Mouse (Mus musculus) frontal cortex, adult (tissue): ENCODE measurements around the gene Pced1b.

Source experiments
- ATAC-seq: cut with Nextera tagmentation; 2 replicates; pipeline ENCODE4 v1.9.2; 2017; ENCODE audit warnings: mild to moderate bottlenecking, moderate library complexity, mixed read lengths; ENCODE audit not compliant: low TSS enrichment

Pced1b gene

DNA sequence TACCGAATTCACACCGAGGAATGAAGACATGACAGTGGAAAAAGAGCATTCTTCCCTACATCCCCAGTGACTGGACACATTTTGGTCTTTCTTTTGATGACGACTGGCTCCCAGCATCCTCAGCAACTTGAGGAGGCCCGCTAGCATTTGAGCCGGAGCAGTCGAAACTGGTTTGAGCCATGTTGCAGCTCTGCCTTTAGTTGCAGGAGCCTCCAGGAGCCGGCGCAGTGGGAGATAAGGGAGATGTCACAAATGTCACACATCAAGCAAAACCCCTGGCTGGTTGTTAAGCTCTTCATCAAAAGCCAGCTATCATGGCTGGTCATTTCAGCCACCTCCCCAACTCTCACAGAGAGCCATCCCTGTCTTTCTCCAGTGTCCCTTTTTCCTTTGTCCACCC, 157.6 kb downstream of the Pced1b start:
- ATAC-seq: no peak

DNA sequence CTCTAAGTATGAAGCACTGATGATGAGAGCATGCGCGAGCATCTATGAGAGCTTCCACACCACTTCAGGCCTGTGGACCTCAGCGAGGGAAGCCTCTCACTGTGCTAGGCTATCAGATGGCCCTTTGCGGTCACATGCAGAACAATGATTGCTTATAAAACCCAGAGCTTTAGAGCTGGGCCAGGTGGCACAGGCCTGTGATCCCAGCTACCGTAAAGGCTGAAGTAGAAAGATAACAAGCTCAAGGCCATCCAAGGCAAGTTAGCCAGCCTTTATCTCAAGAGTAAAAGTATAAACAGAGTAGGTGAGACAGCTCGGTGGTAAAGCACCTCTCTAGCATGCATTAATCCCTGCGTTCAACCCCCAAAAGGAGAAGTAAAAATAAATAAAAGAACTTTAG, 158.1 kb downstream of the Pced1b start:
- no peak for ATAC-seq

DNA sequence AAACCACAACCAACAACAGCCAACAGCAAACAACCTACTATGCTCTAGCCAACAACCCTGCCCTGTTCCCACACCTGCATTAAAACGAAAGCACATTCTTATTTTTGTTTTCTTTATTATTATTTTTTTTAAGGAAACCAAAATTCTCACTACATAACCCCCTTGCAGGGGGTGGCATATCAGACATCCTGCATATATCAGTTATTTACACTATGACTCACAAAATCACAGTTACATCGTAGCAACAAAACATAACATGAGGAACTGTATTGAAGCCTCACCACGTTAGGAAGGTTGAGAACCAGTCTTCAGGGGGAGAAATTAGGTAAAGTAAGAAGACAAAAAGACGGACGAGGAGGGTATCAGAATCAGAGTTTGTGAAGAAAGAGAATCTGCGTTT, 159.2 kb downstream of the Pced1b start:
- no peak for ATAC-seq

DNA sequence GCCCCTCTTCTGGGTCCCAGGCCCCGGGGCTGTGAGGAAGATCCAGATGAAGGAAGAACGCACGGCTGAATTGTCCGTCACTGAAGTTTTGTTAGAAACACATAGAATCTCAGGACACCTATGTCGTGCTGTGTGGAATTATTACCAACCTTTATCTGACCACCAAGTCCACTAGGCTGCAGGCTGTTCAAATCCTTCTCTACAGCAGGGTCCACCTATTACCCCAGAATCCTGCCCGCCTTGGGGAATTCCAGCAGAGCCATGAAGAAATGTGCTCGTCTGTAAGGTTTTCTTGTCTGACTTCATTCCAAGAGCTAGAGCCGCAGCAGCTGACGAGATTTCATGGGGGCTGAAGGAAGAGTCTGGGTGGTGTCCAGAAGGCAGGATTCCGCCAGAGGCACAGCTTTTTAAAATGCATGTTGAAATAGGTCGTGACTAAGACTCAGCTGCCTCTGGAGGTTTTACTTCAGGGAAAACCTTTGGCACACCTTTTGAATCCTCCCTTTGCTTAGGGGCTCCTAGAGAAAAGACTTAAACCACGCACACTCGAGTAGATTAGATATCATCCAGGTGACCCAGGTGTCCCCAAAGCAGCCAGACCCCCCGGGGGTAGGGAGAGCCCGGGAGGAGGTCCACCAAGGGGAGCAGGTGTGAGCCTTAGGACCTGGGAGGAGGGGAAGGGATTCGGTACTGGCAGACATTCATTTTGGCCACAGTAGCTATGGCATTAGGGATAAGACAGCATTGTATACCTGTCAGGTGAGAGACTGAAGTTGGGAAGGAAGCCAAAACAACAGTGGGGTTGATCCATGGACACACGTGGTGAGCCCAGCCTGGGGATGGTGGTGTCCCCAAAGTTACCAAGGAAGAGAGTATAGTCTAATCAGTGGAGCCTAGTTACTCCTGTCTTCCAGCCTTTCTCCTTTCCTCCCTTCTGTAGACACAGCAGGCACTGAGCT, 160.9 kb downstream of the Pced1b start:
- peak; percentile 96 for ATAC-seq

DNA sequence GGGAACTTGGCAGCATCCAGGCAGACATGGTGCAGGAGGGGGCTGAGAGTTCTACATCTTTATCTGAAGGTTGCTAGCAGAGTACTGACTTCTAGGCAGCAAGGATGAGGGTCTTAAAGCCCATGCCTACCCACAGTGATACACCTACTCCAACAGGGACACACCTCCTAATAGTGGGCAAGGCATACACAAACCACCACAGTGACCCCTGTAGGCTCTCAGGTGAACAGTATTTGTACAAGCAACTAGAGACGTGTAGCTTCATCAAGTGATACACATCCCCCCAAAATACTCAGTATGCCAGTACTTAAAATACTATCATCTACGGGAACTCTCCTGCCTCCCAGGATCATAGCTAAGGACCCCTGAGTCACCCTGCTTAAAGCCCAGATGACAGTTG, 164.2 kb downstream of the Pced1b start:
- ATAC-seq: no peak

DNA sequence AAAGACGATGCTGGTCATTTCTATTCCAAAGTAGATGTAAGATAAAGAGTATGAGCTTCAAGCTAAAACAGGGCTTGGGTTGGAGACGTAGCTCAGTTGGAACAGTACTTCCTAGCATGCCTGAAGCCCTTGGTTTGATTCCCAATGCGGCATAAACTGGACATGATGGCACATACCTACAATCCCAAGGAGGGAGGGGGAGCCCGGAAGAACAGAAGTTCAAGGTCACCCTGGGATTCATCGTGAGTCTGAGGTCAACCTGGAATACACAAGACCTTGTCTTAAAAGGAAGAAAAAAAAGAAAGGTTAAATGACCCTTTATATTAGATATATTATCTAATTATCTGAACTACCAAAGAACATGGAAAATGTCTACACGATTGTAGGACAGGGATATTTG, 164.8 kb downstream of the Pced1b start:
- ATAC-seq: no peak

DNA sequence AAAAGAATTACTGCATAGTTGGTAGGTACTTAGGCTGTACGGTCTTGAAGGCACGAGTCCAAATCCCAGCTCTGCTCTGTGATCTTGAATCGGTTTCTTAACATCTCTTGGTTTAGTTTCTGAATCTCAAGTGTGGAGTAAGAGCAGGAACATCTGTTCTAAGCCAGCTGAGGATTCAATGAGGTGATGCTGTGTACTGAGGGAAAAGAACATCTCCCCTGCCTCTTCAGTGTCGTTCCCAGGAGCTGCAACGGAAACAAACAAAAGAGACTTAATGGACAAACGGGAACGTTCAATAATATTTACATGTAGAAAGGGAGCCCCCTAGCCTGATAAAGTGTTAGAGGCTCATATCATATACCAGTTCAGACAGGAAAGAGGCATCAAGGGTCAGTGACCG, 165.4 kb downstream of the Pced1b start:
- no peak for ATAC-seq

DNA sequence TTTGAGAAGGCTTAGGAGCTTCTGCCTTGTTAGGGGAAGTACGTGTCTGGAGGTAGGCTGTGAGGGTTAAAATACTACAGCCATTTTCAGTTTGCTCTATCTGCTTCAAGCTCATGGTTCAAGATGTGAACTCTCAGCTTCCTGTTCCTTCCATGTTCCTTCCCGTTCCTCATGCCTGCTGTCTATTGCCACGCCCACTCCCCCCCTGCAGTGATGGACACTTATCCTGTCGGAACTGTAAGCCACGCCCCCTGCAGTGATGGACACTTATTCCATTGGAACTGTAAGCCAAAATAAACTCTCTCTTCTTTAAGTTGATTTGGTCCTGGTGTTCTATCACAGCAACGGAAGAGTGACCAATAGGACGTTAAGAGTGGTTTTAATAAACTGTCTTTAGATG, 166.0 kb downstream of the Pced1b start:
- no peak for ATAC-seq

DNA sequence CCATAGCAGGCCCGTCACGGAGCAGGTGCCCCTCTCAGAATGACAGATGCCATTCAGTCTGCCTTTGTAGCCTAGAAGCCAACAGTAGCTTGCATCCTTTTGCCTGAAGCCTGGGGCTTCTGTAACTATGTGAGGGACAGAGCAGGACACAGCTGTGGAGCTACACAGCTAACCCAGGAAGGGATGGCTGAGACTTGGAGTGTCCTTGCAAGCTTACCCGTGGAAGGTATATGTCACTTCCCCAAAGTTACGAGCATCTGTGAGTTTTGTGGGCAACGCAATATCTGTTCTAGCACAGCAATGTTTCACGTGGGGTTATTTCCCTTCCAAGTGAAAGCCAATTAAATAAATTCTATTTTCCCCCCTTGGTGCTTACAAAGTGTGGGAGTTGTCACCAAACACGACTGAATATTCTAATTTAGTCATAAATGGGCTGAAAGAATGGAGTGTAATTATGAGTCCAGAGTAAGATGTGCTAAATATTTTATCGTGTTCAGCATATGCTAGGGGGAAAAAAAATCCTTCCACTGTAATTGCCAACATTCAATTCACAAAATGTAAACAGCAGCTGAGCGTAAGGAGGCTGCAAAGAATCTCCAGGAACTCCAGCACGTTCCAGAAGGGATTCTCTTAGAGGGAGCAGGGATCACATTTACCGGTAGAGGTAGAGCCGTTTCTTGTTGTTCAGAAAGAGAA, 168.0 kb downstream of the Pced1b start:
- peak; percentile 38 for ATAC-seq

DNA sequence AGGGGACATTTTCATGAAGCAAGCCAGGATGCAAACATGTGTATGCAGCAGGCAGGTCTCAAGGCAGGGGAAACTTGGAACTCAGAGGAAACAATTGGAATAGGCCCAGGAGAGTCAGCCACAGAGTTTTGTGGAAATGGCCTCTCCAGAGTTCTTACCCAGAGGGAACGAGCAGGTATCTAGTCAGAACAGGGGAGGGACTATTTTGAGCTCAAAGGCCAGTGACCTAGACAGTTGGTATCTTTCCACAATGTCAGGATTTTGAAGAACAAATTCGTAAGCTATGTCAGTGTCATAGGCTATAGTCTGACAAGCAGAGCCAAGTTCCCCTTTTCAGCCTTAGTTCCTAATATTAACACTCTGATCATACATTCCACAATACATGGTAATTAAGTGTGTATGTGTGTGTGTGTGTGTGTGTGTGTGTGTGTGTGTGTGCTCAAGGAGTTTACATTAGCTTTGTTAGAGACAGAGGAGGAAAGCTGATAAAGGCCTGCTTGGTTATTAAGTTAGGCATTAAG, 168.6 kb downstream of the Pced1b start:
- no peak for ATAC-seq

DNA sequence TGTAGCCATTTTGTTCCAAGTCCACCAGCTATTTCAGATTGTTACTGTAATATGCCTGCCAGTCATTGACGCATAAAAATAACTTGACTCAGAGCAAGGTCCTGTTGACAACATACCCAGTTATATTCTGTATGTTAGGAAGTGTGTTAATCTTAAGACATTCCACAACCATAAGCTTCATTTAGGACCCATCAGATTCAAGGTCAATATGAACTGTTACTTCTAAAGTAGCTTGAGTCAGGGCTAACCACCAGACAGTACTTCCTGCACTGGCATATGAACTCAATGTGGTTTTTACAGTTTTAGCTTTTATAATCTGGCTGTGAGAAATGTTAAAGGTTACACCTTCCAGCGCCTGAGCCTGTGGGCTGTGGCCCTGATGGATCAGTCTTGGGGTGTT, 173.4 kb downstream of the Pced1b start:
- no peak for ATAC-seq

DNA sequence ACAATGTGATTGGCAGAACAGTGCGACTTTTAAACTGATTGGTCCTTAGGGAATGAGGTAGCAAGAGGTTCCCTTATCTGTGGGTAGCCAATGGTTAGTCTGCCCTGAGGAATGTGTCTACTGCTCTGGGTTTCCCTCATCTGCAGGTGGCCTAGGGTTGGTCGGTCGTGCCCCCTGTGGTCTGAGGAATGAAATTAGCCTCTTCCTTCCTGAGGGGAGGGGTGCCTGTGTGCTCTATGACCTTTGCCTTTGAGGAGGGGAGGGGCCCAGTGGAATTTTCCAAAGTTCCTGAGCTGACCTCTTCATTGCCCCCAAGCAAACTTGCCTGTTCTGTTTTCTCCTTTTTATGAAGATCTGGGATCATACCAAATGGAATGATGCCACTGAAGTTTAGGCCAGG, 174.6 kb downstream of the Pced1b start:
- no peak for ATAC-seq

DNA sequence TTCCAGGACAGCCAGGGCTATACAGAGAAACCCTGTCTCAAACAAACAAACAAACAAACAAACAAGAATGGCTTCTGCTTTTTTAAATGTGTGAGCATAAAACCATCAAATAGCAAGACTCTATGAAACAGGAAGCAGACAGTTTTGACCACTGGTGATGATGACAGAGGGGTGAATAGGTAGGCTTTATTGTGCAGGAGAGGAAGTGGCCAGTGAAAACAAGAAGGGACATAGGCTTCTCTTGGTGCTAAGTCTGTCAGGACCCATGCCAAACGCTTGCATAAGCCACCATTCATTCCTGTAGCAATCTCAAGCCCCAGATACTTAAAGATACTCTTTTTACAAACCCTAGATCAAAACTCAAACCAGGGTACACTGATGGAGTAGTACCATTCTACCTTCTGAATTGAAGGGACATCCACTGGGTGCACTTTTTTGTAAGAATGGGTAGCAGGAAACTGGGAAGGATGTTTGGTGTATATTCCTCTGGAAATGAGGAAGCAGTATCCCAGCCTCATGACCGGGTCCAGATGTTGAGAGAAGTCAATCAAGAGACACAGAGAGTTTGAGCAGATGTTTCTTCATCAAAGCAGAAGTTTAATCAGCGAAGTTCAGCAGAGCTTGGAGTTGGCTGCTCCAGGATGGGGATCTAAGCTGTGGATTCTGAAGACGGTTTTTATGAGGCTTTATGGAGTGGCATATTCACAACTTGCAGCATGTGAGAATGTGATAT, 175.5 kb downstream of the Pced1b start:
- ATAC-seq: peak; percentile 50; the same call in 1 of the 2 replicates

DNA sequence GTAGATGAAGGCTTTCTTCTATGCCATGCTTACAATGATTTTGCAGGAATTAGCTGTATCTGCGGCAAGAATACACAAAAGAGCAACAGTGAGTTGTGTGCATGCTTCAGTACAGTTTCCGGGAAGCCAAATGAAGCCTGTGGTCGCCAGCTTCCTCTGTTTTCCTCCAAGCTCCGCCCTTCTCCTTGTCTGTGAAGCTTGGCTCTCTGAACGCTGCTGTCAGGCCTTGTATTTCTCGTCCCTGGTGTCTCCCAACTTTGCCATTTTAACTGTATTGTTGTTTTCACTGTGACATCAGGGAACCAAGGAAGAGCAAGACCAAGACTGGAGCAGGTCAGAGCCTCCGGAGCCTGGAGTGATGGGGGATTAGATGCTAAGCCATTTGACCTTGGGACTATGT, 177.5 kb downstream of the Pced1b start:
- ATAC-seq: no peak

DNA sequence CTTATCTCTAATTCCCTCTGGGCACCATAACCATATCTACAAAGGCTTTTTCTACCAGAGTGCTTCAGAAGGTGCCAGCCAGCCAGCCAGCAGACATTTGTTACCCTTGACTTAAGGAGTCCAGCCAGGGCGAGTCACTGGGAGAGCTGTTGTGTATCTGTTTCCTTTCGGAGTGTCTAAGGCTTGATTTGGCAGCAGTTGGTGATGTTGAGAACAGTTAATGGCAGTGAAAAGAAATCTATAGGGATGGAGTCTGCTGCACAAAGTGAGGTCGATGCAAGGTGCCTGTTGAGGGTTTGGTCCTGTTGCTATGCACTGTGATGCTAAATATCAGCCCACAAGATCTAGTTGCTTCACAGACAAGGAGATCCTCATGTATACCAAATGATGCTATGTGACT, 178.1 kb downstream of the Pced1b start:
- no peak for ATAC-seq

DNA sequence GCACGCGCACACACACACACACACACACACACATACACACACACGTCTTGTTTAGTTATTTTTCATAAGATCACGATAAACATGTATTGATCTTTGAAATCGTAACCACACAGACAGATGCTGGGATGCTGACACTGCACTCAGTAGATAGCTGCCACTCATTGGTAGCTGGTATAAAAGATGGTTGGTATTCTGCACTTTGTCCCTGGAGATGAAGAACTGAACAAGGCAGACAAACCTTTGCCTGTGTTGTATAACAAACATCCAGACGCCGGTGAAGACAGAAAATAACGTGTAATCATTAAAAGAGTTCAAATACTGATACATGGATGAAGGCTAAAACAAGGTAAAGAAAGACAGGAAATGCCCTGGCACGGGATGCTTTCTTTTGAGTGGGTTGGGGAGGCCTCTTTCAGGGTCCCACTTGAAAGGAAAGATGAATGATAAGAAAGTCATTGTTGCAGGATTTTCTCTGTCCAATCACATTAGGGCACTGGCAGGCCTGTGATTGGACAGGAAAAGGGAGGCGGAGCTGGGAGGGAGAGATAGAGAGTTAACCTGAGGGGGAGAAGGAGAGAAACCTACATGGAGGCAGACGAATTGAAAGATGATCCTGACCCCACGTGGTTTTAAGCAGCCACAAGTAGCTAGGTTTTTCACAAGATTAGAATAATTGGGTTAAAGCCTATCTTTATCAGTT, 182.4 kb downstream of the Pced1b start:
- no peak for ATAC-seq

DNA sequence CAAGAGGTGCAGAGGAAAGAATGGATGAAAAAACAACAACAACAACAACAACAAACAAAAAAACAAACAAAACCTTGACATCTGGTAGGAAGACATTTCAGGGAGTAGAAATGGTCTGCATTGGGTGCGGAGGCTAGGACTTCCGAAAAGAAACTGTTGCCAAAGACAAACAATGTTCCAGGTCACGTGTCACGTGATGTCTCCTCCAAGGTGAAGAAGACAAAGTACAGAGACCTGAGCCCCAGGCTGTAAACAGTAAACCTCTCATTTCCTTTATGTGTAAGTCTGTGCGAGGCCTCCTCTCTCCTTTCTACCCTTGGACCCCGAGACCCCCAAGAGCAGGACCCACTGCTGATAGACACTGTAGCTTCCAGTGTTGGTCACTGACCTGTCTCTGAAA, 184.6 kb downstream of the Pced1b start:
- ATAC-seq: no peak

DNA sequence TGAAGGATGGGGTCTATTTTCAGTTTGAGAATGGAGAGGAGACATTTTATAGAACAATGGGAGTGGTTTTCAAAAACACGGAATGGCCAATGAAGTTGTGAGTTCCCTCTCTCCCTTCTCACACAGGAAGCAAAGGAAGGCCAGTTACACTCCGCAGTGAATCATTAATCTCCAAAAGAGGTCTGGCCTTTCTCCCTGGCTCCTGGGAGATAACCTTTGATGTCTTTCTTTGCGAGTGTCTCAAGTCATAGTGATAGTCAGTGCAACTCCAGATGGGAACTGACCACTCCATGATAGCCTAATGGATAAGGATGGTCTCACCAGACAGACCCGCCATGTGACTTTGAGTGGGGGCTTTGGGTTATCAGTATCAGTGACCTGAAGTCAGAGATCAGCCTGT, 185.3 kb downstream of the Pced1b start:
- no peak for ATAC-seq
